Mouse (Mus musculus): ENCODE measurements around the gene Asb14.

DNA sequence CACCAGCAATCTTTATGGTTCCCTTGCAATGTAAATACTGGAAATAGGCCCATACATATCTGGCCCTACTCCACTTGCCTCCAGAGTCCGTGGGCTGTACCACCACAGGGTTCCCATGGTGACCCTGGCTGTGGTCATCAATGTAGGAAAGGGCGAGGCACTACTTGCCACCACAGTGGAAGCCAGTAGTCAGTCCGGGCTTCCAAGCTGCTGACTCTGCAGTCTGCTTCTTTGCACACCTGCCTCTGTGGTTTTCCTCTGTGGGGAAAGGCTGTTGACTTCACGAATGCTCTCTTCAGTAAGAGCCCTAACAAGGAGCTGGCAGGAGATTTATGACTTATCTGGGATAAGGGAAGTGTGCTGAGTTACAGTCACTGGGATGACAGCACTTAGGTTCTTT lies 15.6 kb upstream of the Asb14 start:
- no peak for TF ChIP-seq CTCF (IDR thresholded peaks at IDR 0.05; ENCODE audit: low read depth, low read length)
- no peak for TF ChIP-seq POLR2A (IDR thresholded peaks at IDR 0.05; ENCODE audit: extremely low read depth, insufficient read depth, low read length)
